Mouse (Mus musculus) hindlimb bud, embryonic 11.5 days (tissue): Measurements from ENCODE around the gene Faah.

Experiments used
- DNase-seq: peaks from one replicate; pipeline ENCODE4 v3.0.0-alpha.2; 2012; ENCODE audit warnings: low read depth, low spot score; ENCODE audit errors: extremely low spot score

Gene Faah

GRCm38 (mm10) chr4:116017902-116018746 lies at the start of gene Faah:
TSS of gene Faah (minus strand) at chr4:116017926.
- no peak for DNase-seq

GRCm38 (mm10) chr4:116063855-116064254 lies 46.1 kb upstream of the Faah start:
- no peak for DNase-seq

GRCm38 (mm10) chr4:116059012-116059726 lies 41.4 kb upstream of the Faah start:
- DNase-seq = no peak

- DNase-seq = no peak
Observed at GRCm38 (mm10) chr4:116057559-116057958, 39.8 kb upstream of the Faah start.

GRCm38 (mm10) chr4:116053399-116053961 lies 35.8 kb upstream of the Faah start, which contains the start of gene Nsun4:
TSS of gene Nsun4 (minus strand) at chr4:116053876.
- peak; percentile 81 for DNase-seq

GRCm38 (mm10) chr4:116052526-116053293 lies 35.0 kb upstream of the Faah start:
- DNase-seq = no peak

GRCm38 (mm10) chr4:116049211-116049610 lies 31.5 kb upstream of the Faah start:
- no peak for DNase-seq

GRCm38 (mm10) chr4:116048130-116048920 lies 30.6 kb upstream of the Faah start:
- DNase-seq = no peak

- DNase-seq = no peak
Observed at GRCm38 (mm10) chr4:116047681-116048080, 30.0 kb upstream of the Faah start.

GRCm38 (mm10) chr4:116046604-116047003 lies 28.9 kb upstream of the Faah start:
- DNase-seq = no peak

- no peak for DNase-seq
Observed at GRCm38 (mm10) chr4:116042186-116042585, 24.5 kb upstream of the Faah start.

GRCm38 (mm10) chr4:116040466-116040865 lies 22.7 kb upstream of the Faah start:
- no peak for DNase-seq

- DNase-seq = no peak
Observed at GRCm38 (mm10) chr4:116033374-116033773, 15.6 kb upstream of the Faah start.

- no peak for DNase-seq
Observed at GRCm38 (mm10) chr4:116032906-116033305, 15.2 kb upstream of the Faah start.

GRCm38 (mm10) chr4:116017300-116017901 lies 325 bp downstream of the Faah start:
- no peak for DNase-seq

GRCm38 (mm10) chr4:116016862-116017299 lies 845 bp downstream of the Faah start:
- DNase-seq = no peak

- DNase-seq = no peak
Observed at GRCm38 (mm10) chr4:116016396-116016795, 1.3 kb downstream of the Faah start.

- DNase-seq = no peak
Observed at GRCm38 (mm10) chr4:116015996-116016395, 1.7 kb downstream of the Faah start.

- DNase-seq = no peak
Observed at GRCm38 (mm10) chr4:116015502-116015901, 2.2 kb downstream of the Faah start.

- no peak for DNase-seq
Observed at GRCm38 (mm10) chr4:116010186-116010585, 7.5 kb downstream of the Faah start.
